Mouse (Mus musculus) heart, postnatal 36 days (tissue): ENCODE results near the gene Mrpl38. TPM values are rescaled to one million over a fixed set of nuclear protein-coding genes. Genes with fewer than 3 reads are reported as not detected.
"Not testable (repeated sequence)": the region's sequence is repeated elsewhere in the genome, so short reads cannot be mapped to it uniquely, and the experiment has no call there.

ENCODE experiments used
- DNase-seq, 2 experiments: peaks; one replicate each; pipeline ENCODE4 v3.0.0; 2021 to 2022
- intact Hi-C: fragments of 180-260 bp; cut with DNase I; formaldehyde crosslinking; loops from one replicate; pipeline ENCODE4 v1.15.1; 2025
- total RNA-seq, 2 experiments: library from RNA; stranded (reverse); gene quantifications; 2 replicates each; pipeline ENCODE4 v1.2.3; 2021

Gene Mrpl38
- total RNA-seq, 2 experiments from 2014 or later: 62.9 to 63.4 TPM

DNA sequence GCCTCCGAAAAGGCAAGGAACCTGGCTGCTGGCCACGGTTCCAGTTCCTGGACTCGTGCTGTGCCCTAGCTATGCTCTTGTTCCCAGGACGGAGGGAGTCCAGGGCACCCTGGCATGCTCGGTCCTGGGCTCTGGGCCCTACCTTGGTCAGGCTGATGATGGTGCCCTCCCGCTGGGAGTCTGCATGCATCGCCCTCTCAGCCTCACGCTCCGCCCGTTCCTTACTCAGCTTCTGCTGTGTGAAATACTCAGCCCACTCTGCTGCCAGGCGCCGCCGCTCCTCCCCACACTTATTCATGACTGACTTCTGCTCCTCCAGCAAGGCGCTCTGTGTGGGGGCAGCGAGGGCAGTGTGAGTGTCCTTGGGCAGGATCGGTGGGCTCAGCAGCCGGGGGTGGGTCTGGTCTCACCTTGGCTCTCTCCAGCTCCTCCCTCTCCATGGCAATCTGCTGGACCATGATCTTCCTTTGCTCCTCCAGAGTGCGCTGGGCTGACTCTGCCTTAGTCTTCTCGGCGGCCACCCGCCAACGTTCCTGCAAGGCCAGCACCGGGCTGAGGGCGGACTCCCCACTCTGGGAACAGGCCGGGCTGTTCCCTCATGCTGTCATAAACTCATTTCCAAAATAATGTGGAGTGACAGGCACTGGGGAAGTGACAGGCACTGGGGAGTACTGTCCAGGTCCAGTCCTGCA lies 7.8 kb upstream of the Mrpl38 start:
- intact Hi-C loops: loop anchor here (5.0 kb wide), 1 partner anchor 316 kb away; no protein-coding TSS in a partner anchor
- no peak for DNase-seq

DNA sequence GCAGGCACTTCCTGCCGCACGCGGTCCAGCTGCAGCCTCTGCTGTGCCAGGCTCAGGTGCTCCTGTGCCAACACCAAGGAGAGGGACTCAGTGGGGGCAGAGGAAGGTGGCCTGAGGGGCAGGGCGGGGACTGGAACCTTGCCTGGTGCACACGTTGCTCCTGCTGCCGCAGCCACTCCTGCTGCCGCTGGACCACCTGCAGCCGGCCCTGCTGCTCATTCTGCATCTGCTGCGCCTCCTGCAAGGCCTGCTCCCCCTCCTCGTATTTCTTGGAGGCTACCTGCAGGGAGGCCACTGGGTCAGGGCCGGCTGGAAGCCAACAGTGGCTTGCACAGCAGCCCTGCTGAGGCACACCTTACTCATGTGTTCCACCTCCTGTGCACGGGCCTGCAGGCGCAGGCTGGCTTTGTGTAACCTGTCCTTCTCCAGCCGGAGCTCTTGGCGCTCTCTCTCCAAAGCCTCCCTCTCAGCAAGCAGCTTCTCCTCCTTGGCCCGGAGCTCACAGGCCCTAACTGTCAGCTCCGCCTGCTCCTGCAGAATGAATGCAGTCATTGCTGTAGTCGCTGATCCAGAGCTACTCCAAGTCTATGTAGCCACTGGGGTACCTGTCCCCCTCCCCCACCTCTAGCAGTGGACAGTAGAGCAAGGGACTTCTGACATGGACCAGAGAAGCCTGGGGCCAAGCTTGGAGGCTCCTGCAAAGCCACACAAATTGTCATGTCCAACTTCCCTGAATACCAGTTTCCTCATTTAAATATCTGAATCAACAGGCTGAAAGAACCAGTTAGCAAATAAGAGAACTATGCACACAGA lies 7.0 kb upstream of the Mrpl38 start:
- intact Hi-C loops: loop anchor here (5.0 kb wide), 1 partner anchor 317 kb away; no protein-coding TSS in a partner anchor
- DNase-seq: no peak

DNA sequence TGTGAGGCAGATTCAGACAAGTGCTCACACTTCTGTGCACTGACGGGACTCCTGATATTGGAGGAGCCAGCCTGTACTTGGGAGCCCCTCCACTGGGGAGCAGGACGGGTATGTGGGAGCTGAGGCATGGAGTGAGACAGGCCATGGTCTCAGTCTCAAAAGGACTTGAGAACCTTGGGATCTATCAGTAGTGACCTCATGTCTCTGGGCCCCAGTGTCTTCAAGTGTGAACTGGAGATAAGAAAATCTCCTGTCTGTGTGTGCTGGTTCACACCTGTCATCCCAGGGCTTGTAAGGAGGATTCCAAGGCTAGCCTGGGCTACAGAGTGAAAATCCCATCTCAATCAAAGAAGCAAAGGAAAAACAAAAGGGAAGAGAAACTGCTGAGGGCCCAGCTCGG lies 4.8 kb upstream of the Mrpl38 start:
- intact Hi-C loops: no loop called here
- no peak for DNase-seq

DNA sequence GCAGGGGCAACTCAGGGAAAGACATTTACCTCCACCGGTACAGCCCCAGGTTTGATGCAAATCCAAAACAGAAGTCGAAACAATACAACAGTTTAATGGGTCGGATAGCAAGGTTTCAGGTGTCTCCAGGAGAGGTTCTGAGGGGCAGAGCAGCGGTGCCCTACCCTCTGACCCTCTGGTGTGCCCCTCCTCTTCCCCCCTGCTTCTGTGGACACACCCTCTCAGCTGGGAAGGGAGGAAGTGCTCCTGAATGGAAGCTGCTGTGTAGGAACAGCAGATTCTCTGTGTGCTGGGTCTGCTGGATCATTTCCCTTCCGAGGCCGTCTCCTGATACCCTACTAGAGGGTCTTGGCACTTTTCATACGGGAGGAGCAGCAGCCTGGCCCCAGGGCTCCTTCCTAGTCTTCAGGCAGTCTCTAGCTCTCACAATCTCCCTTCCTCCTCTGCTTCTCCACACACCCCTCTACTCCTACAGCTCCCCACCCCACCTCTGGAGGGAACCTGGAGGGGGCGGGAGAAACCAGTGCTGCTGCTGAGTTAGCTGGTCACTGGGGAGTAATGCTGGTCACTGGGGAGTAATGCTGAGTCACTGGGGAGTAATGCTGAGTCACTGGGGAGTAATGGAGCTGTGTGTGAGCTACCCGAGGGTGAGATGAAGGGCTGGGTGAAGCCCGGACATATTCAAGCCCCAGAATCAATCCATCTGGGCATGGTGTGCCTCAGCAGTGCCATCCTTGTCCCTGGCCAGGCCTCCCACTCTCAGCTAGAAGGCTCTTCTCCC lies 3.7 kb upstream of the Mrpl38 start:
- no peak for DNase-seq
- intact Hi-C loops: no loop called here

DNA sequence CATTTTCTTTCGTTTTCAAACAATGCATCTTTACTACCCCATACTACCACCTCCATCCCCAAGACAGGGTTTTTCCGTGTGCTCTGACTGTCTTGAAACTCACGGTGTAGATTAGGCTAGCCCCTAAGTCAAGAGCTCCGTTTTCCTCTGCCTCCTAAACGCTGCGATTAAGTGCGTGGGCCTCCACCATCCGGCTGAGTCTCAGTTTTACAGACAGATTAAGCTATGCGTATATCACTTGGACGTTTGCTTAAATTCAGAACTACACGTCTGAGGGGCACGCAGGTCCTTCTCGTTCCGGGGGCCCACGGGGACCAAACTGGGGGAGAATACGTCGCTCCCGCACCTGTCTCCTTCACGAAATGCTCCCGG lies 586 bp downstream of the Mrpl38 start:
- intact Hi-C loops: loop anchor here (5.0 kb wide), 1 partner anchor 154 kb away; no protein-coding TSS in a partner anchor
- DNase-seq: no peak

DNA sequence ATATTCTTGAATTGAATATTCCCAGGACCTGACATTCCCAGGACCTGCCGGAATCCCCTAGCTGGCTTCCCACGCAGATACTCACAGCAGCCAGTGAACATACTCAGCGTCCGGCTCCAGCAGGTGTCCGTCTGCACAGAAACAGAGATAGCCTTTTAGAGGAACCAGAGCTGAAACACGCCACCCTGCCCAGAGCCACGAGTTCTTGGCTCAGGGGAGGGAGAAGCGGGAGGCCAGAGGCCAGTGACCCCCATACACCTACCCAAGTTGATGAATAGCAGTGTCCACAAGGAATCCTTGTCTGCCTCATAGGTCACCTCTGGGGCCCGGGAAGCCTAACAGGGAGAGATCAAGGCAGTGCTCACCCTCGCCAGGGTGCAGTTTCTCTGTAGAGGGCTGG lies 4.5 kb downstream of the Mrpl38 start:
- no peak for DNase-seq
- intact Hi-C loops: loop anchor here (5.0 kb wide), 1 partner anchor 202 kb away; the partner anchor contains the start of genes Recql5 and Sap30bp

DNA sequence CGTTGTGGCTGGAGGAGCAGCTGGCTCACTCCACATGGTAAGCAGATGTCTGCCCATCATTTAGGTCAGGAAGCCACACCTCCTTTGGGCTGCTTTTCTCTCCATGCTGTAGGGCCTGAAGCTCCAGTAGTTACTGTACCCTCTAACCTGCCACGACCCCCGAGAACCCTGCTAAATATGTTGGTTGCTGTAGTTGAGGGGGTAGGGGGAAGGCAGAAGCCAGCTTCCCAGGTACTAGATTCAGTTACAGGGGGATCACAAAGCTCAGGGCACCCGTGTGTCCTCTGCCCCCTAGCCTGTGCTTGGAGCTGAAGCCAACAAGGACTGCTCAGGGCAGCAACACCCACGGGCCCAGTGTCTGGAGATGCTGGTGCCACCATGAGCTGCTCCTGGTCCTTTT lies 5.2 kb downstream of the Mrpl38 start:
- intact Hi-C loops: loop anchor here (5.0 kb wide), 1 partner anchor 201 kb away; the partner anchor contains the start of genes Recql5 and Sap30bp
- DNase-seq: no peak

DNA sequence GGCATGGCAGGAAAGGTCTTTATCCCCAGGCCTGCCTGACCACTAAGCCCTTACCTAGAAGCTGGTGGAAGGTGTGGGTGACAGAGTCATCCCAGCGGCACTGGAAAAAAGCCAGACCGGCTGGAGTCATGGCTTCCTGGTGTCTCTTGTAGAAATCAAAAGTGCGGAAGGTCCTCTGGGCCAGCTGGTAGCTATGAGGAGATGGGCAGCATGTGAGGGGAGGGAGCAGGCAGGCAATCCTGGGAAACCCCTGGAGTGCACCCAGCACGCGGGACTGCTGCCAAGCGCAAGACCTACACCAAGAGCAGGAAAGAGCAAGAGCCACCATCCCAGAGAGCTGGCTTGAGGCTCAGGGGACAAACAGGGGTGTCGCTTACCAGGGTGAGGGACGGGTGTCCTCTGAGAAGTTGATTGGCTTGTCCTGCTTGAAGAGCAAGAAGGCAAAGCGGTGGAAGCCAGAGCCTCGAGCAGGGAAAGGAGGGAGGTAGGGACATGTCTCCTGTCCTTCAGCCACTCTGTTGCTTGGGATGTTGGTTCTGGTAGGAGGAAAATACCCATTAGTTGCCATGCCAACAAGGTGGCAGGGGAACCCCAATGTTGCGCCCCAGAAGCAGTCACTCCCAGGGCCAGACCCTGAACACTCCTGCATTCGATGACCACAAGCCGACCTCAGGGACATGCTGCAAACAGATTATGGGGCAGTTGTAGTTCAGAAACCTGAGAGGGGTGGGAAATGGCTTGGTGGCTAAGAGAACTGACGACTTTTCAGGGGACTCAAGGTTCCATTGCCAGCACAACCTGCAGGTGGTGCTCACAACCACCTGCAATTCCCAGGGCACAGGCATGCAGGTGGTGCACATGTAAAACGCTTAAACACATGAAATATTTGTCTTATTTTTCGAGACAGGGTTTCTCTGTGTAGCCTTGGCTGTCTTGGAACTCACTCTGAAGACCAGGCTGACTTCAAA lies 6.0 kb downstream of the Mrpl38 start:
- no peak for DNase-seq
- intact Hi-C loops: loop anchor here (5.0 kb wide), 1 partner anchor 200 kb away; the partner anchor contains the start of genes Recql5 and Sap30bp

DNA sequence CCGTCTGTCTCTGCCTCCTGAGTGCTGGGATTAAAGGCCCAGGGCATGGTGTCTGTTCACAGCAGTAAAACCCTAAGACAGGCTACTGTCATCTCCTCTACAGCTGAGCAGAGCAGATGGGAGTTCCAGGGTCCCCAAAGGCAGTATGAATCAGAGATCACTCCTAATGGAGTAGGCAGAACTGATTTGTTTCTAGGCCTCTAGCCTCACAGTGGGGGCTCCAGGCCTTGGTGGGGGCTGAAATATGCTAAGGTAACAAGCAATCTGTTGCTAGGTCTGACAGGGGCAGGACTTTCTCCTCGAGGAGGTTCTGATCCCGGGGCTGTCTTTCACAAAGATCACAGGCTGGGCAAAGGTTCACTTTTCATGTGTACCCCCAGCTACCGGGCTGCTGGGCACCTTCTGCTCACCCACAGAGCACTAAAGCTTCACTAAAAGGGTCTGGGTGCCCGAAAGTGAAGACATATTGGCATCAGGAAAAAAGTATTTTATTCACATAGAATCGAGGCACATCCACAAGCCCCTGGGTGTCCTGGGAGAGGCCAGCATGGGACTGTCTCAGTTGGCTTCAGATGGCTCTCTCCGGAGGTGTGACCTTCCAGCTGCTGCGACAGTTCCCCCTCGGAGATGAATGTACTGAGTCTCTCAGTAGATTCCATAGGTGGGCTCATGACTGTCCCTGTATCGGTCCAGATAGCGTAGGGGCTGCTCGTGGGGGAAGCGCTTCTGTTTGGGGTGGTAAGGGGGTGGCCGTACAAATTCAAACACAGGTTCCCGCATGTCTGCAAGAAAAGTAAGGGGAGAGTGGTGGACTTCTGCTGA lies 7.1 kb downstream of the Mrpl38 start:
- intact Hi-C loops: loop anchor here (2.0 to 5.0 kb wide), 2 partner anchors 101 to 199 kb away; partner anchors contain the start of genes Recql5, Sap30bp and Unk
- DNase-seq: no peak

DNA sequence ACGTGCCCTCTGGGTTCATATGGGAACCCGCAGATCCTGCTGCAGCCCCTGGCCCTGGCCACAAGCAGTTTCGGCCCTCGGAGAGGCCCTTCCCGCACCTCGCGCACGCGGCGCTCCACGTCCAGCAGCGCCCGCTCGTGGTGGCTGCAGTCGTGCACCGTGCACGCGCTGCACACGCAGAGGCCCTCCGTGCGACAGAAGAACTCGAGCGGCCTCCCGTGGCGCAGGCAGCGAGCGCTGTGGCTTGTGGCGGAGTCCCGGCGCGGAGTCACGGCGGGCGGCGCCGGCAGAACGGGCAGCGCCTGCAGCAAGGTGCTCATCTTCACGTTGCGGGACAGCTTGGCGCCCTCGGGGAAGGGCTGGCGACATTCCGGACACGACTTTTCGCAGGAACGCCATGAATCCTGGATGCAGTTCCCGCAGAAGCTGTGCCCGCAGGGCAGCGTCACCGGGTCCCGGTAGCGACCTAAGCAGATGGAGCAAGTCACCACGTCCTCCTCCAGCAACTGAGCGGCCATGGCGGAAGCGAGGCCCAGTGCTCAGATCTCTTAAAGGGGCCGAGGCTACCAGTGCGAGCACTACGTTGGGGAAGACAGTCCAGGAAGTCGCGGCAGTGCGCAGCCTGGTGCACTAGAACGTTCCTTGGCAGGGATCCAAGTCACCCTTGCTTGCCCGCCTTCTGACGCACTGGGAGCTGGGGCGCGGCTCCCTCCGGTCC lies 8.0 kb downstream of the Mrpl38 start, which contains the start of gene Trim65:
TSS of gene Trim65 (minus strand) at position 641 of the 718 bp plus-strand sequence.
- peak; percentile 88 to 90 for DNase-seq
- intact Hi-C loops: loop anchor here (1.0 to 5.0 kb wide), 3 partner anchors 42 to 198 kb away; partner anchors contain the start of genes Recql5, Sap30bp and Unk

DNA sequence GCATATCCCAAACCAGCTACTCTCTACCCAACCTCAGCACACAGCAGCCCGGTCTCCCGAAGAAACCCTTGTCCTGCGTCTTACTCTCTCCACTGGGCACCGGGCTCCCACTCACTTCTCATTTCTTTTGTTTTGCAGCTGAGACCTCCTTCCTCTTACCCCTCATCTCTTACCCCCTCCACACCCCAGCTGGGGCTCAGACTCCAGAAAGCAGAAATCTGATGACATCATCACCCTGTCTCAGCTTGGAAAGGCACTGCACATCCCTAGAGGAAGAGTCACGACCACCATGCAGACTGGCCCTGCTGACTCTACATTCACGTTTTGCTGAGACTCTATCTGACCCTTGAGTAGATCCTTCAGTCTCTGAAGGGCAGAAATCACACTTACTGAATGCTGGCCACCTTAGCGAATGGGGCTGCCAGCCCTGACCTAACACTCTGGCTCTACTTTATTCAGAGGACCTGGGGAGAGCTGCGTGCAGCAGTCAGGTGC lies 8.6 kb downstream of the Mrpl38 start:
- DNase-seq: no peak
- intact Hi-C loops: loop anchor here (1.0 to 5.0 kb wide), 4 partner anchors 19 to 198 kb away; partner anchors contain the start of genes Recql5, Sap30bp and Unk

DNA sequence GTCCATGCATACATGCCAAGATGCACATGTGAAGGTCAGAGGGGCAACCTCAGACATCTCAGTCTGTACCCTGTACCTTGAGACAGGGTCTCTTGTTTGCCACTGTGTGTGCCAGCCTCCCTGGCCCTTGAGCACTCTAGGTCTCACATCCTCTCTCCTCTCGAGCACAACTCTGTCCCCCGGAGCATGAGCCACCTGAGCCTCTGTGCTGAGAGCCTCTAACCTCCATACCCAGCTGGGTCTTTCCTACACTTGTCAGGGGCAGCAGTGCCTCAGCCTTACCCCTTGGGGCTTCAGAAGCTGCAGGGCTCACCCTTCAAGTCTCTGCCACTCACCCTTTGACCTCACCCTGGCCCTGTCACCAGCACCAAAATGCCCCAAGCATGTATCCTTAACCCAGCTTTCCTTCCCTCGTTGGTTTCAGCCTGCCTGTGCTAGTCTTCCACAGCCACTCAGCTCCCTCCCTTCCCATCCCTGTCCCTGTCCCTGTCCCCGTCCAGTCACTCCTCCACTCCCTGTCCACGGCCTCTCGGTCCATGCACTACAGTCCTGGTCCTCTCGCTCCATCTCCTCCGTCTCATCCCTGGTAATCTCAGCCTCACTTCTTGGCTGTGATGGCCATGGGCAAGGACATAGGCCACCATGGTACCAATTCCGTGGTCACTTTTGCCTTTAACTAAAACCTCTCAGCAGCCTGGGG lies 9.4 kb downstream of the Mrpl38 start:
- intact Hi-C loops: loop anchor here (2.0 kb wide), 1 partner anchor 18 kb away; no protein-coding TSS in a partner anchor
- no peak for DNase-seq

DNA sequence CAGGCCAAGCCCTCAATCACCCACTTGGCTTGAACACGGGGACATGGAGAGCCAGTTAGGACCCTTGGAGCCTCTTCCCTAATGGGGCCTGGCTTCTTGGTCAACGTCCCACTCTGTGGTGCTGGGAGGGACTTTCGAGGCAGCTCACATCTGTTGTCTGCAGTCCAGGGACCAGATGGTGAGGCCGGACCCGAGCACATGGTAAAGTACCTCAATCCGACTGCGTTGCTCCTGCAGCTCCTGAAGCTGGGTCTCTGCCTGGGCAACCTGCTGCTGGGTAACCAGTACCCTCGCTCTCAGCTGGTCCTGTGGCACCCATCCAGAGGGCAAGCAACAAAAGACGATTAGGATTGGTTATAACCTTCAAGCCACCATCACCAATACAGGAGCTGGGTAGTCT lies 10.7 kb downstream of the Mrpl38 start:
- intact Hi-C loops: loop anchor here (2.0 kb wide), 1 partner anchor 17 kb away; no protein-coding TSS in a partner anchor
- DNase-seq: no peak

DNA sequence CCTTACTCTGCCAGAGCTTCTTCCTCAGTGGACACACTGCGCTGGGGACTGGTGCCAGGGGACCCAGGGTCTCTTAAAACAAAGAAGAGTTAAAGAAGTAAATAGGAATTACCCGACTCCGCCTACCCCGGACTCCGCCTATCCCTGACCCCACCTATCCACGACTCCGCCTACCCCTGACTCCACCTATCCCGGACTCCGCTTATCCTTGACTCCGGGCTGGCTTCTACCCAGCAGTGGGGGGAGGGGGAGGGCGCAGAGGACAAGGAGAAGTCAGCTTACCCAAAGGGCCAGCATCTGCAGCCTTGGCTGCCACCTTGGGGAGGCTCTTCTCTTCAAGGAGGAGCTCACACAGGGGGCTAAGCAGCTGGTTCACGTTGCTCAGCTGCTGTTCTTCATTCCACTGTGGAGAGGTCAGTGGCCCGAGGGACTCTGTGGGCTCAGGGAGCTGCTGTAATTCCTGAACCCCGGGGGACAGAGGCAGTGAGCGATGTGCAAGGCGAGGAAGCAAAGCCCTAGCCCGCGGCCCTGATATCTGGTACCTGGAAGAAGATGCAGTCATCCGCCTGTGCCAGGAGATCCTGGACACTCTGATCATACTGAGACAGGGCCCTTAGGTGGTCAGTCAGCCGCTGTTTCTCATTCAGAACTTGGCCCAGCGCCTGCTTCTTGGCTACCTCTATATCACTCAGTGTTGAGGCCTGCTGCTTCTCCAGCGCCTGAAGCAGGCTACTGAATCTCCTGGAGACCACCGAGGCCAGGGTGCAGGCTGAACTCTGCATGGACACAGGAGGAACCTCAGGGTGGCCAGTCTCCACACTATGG lies 11.3 kb downstream of the Mrpl38 start, which contains the start of gene Trim47:
TSS of gene Trim47 (minus strand) at position 55 of the 825 bp plus-strand sequence.
- intact Hi-C loops: no loop called here
- DNase-seq: peak; percentile 69 to 76

DNA sequence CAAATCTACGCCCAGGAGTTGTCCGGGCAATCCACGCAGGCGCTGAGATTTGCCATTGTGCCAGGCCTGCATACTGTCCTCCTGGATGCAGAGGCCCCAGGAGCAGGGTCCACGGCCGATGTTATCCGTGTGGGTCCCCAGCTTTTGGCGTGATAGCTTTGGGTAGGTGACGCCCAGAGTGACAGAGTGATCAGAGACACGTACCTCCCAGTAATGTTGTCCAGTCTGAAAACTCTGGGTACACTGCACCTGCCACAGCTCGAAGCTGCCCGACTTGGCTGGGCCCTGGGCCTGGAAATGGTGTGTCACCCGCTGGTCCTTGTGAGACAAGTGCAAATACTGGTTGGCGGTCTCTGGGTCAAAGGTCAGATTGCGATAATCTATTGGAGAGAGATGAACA lies 12.4 kb downstream of the Mrpl38 start:
- DNase-seq: no peak
- intact Hi-C loops: no loop called here

DNA sequence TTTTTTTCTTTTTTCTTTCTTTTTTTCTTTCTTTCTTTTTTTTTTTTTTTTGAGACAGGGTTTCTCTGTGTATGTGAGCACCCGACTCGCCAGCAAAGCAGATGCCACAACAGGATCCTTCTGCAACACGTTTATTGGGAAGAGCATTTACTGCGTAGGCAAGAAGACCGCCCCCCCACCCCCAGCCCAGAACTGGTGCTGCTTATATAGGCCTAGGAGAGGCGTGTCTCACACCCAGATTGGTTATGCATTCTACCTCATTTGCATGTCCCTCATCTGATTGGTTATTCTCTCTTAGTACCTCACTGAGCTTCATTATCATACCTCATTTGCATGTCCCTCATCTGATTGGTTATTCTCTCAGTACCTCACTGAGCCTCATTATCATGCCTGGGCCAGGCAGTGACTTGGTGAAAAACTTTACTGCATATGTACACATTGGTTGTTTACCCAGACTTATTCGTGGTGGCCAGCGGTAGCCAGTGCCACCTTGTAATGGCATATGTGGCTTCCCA lies 16.9 kb downstream of the Mrpl38 start:
- DNase-seq, intact Hi-C loops: not testable (repeated sequence)
